In genomic region chr7:81319749-81320148, GRCm38 (mm10) we compare ENCODE assay signal across 19 mouse cellular contexts. TPM values are rescaled to one million over a fixed set of nuclear protein-coding genes. Genes with fewer than 3 reads are reported as not detected.
DNase-seq lines count a peak whose midpoint lies in the region; ATAC-seq lines count a peak whose summit lies in the region.
"Had no signal": no experiment of that assay in that cellular context is flagged by ENCODE, and none has a peak within 500 bp of the region (broad histone marks: within the 10 kb centered on the region; RNA-seq: fewer than 3 reads in every experiment).

No protein-coding gene starts in this region.

- no peak overlapping the region for H3K4me2 ChIP-seq in kidney, embryonic 15.5 days
- H3K4me2 ChIP-seq in midbrain, embryonic 11.5 days = no peak overlapping the region
- H3K4me2 ChIP-seq in hindbrain, embryonic 13.5 days = no peak overlapping the region
- H3K4me2 ChIP-seq: forebrain, embryonic 13.5 days; neural tube, embryonic 12.5 days; stomach, embryonic 15.5 days had no signal

- 54% methylated on average over 6 of the region's 6 CpGs for WGBS in kidney, embryonic 15.5 days
- 82% methylated on average over 6 of the region's 6 CpGs for WGBS in midbrain, embryonic 11.5 days
- WGBS in hindbrain, embryonic 13.5 days = 91% methylated on average over 6 of the region's 6 CpGs

- H3K36me3 ChIP-seq in kidney, embryonic 15.5 days = no peaks in the 10 kb centered on the region
- H3K36me3 ChIP-seq in midbrain, embryonic 11.5 days (ENCODE audit: control insufficient read depth, insufficient read depth, low read length) = no peaks in the 10 kb centered on the region
- H3K36me3 ChIP-seq in hindbrain, embryonic 13.5 days = no peaks in the 10 kb centered on the region
- H3K36me3 ChIP-seq: neural tube, embryonic 12.5 days; stomach, embryonic 15.5 days had no signal

- H3K9me3 ChIP-seq in kidney, embryonic 15.5 days (replicated peaks) = no peaks in the 10 kb centered on the region
- no peaks in the 10 kb centered on the region for H3K9me3 ChIP-seq in midbrain, embryonic 11.5 days (ENCODE audit: control insufficient read depth, low read length)
- no peaks in the 10 kb centered on the region for H3K9me3 ChIP-seq in hindbrain, embryonic 13.5 days
- H3K9me3 ChIP-seq: forebrain, embryonic 13.5 days; neural tube, embryonic 12.5 days; stomach, embryonic 15.5 days had no signal

- no peak overlapping the region for H3K9ac ChIP-seq in kidney, embryonic 15.5 days
- H3K9ac ChIP-seq in midbrain, embryonic 11.5 days (ENCODE audit: low read length) = no peak overlapping the region
- no peak overlapping the region for H3K9ac ChIP-seq in hindbrain, embryonic 13.5 days
- H3K9ac ChIP-seq: forebrain, embryonic 13.5 days; neural tube, embryonic 12.5 days; stomach, embryonic 15.5 days had no signal

- H3K27me3 ChIP-seq in kidney, embryonic 15.5 days = no peaks in the 10 kb centered on the region
- no peaks in the 10 kb centered on the region for H3K27me3 ChIP-seq in midbrain, embryonic 11.5 days (ENCODE audit: control insufficient read depth, insufficient read depth, low read length)
- H3K27me3 ChIP-seq in hindbrain, embryonic 13.5 days = no peaks in the 10 kb centered on the region
- H3K27me3 ChIP-seq: forebrain, embryonic 13.5 days; neural tube, embryonic 12.5 days; stomach, embryonic 15.5 days had no signal

- ATAC-seq in kidney, embryonic 15.5 days (replicated peaks; ENCODE audit: low FRiP score) = 0 out of 2 replicates have a peak, but pooled peaks have one; percentile 40
- ATAC-seq in megakaryocyte progenitor cell, adult 5-6 weeks (replicated peaks; ENCODE audit: poor library complexity) = peak; percentile 90
- ATAC-seq in midbrain, embryonic 11.5 days (ENCODE audit: low FRiP score) = no peak
- no peak for ATAC-seq in hindbrain, embryonic 13.5 days (ENCODE audit: low FRiP score)
- ATAC-seq: forebrain, embryonic 13.5 days; midbrain, embryonic 16.5 days had no signal

- peaks cover 3% of the 10 kb centered on the region; the same call in 1 of the 2 replicates for H3K4me1 ChIP-seq in kidney, embryonic 15.5 days
- no peaks in the 10 kb centered on the region for H3K4me1 ChIP-seq in midbrain, embryonic 11.5 days (ENCODE audit: control insufficient read depth, insufficient read depth, low read length)
- no peaks in the 10 kb centered on the region for H3K4me1 ChIP-seq in hindbrain, embryonic 13.5 days (replicated peaks)
- H3K4me1 ChIP-seq: forebrain, embryonic 13.5 days; neural tube, embryonic 12.5 days; stomach, embryonic 15.5 days had no signal

- H3K4me3 ChIP-seq in kidney, embryonic 15.5 days (replicated peaks) = no peak overlapping the region
- no peak overlapping the region for H3K4me3 ChIP-seq in midbrain, embryonic 11.5 days (ENCODE audit: low read depth, low read length)
- no peak overlapping the region for H3K4me3 ChIP-seq in hindbrain, embryonic 13.5 days
- H3K4me3 ChIP-seq: forebrain, embryonic 13.5 days; neural tube, embryonic 12.5 days; stomach, embryonic 15.5 days had no signal

- no peak for DNase-seq in kidney, adult 8-10 months
- DNase-seq in 416B (ENCODE audit: low read depth) = peak; percentile 88
- peak; percentile 49 for DNase-seq in brain, adult 2 months (ENCODE audit: low read depth, low spot score)
- no peak for DNase-seq in midbrain, embryonic 11.5 days (ENCODE audit: low spot score, missing footprints)
- DNase-seq in thymus, postnatal 4 days = no peak
- DNase-seq: adrenal gland, postnatal 25 days; cerebellum, postnatal 10 days; embryo, embryonic 11 days; heart, postnatal 4 days; kidney, postnatal 14 days; lung, adult 2 months; thymus, adult 2 months had no signal

- H3K27ac ChIP-seq in kidney, embryonic 15.5 days = no peak overlapping the region
- no peak overlapping the region for H3K27ac ChIP-seq in midbrain, embryonic 11.5 days (ENCODE audit: low read depth, low read length)
- no peak overlapping the region for H3K27ac ChIP-seq in hindbrain, embryonic 13.5 days
- H3K27ac ChIP-seq: forebrain, embryonic 13.5 days; neural tube, embryonic 12.5 days; stomach, embryonic 15.5 days had no signal

RNA-seq across cellular contexts. Expression of gene Rps17, which starts 25.3 kb away (rescaled TPM):
- polyA plus RNA-seq in kidney, embryonic 15.5 days (2015; fragmentation: Nextera tagmentation; extraction: Ambion mirVana) = 1,359 and 1,501 TPM in 2 replicates
- total RNA-seq in megakaryocyte progenitor cell, adult 5-6 weeks (2015) = 3,688 and 3,886 TPM in 2 replicates
- 3,921 and 4,474 TPM in 2 replicates for total RNA-seq in megakaryocyte progenitor cell, adult 5-6 weeks (2017)
- 1,045 and 1,155 TPM in 2 replicates for polyA plus RNA-seq in midbrain, embryonic 11.5 days (2014; fragmentation: Nextera tagmentation; extraction: Ambion mirVana)
- 845 and 863 TPM in 2 replicates for polyA plus RNA-seq in hindbrain, embryonic 13.5 days (2015; fragmentation: Nextera tagmentation; extraction: Ambion mirVana)

Comparison
In these comparisons a context has a peak if more than half of its experiments do, and no peak if none do; other contexts are left out.
1. ATAC-seq: peak in kidney, embryonic 15.5 days (single experiment) and megakaryocyte progenitor cell, adult 5-6 weeks (single experiment); none in midbrain, embryonic 11.5 days (single experiment) and hindbrain, embryonic 13.5 days (single experiment).
2. DNase-seq: peak in 416B (single experiment) and brain, adult 2 months (single experiment); none in kidney, adult 8-10 months (0 of 2), midbrain, embryonic 11.5 days (single experiment) and thymus, postnatal 4 days (single experiment).